Mouse (Mus musculus) c-Kit-positive CD71-positive TER-119-negative erythroid progenitor cells, embryonic 14.5 days (primary cell): Measurements from ENCODE around the gene Grxcr1.

Experiments used
- DNase-seq: peaks from one replicate; pipeline ENCODE4 v3.0.0-alpha.2; 2013; ENCODE audit warnings: low read depth

Grxcr1 gene

DNA sequence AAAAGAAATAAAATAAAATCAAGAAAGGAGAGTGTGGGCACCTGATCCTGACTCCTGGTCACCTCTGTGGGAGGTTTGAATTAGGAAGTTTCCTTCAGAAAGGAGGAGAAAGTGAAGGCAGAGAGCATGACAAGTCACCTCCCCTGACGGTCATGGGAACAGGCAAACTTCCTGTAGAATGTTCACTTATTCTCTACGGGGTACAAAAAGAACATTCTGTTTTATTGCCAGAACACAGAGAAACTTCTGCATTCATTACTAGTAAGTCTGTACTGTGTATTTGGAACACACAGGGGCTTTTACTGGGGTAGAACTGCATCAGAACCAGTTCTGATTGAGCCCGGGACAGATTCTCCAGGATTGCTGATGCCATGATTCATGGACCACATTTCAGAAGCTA, 55.5 kb downstream of the Grxcr1 start:
- DNase-seq: no peak

DNA sequence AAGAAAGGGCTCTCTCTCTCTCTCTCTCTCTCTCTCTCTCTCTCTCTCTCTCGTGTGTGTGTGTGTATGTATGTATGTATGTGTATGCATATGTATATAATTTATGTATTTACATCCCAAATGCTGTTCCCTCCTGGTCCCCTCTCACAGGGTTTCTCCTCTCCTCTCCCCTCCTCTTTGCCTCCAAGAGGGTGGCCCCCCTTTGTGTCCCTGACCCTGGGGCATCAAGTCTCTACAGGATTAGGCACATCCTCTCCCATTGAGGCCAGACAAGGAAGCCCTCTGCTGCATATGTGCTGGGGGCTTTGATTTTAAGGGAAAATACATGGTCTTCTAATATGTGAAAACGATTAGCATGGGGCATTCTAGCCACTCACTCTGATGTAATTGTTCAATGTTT, 61.5 kb downstream of the Grxcr1 start:
- DNase-seq: no peak

DNA sequence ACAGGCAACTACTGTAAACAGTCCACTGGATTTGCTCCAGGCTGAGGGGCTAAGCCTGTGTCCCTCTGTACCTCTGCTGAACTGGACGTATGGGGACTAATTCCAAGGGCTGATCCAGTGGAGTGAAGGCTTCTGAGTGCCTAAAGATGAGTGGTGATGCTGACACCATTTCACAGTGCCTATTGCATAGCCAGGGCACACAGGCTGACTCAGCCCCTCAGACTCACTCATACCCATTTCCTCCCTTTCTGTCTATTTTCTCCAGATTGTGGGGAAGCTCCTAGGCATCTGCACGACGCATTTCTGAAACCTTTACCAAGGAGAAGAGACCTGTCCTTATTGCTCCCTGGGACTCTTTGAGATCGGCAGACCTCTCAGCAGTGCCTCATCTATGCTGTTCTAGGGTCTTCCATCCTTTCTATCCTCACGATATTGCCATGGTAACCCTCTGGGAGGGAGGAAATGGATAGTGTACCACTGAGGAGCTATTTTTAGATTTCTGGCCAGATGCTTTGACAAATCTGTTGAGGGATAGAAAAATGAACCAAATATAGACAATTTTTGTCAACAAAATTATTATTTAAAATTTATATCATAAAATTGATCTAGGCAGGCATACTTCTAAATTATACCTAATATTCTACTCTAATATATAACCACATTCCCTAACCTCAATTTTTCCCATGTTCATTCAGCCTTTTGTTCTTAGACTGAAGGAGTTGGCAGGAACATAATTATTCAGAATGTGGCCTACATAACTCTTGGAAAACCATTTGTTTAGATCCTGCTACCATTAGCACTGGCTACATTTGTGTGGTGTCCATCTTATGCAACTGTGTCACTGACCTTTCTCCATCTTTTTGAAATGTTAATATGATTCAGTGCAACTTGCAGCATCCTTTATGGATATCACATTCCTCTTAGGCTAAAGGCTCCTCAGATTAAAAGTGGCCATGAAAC, 66.3 kb downstream of the Grxcr1 start:
- no peak for DNase-seq

DNA sequence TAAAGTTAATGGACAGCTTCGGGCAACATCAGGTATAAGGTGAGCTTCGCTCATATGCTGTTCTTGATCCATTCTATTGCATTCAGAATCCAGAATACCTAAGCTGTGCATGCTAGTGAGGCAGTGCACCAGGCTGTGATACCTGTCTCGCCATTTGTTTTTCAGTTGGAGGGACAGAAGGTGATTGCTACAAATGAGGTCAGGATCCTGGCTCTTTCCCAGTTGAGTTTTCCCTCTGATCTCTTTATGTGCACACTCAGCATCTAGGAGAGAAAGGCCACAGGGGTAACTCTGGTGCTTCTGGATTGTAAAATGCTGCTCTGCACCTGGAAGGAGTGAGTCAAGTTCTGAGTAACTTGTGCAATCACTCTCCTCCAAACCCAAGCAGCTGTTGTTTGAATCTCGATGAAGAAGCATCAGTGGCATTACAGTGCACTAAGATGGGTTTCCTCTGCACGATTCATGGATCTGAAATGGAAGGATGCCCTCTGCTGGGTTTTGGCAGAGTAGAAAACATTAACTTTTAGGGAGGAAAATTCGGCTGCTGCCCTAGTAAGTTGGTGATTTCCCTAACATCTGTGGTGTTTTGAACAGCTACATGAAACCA, 80.9 kb downstream of the Grxcr1 start:
- DNase-seq: no peak

DNA sequence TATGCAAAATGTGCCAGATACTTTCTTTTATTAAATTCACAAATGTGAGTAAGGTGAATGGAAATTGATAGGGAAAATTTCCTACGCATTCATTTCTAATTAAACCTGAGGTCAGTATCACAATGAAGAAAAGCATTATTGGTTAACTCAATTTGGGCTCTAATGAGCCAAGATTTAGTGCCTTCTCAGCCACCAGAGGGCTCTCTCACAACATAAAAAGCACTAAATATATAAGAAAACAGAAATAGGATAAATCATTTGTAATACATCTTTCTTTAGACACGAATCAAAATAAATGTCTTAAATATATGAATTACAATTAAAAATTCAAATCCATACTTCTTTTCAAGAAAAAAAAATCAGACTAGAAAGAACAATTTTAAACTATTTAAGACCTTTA, 89.2 kb downstream of the Grxcr1 start:
- no peak for DNase-seq

DNA sequence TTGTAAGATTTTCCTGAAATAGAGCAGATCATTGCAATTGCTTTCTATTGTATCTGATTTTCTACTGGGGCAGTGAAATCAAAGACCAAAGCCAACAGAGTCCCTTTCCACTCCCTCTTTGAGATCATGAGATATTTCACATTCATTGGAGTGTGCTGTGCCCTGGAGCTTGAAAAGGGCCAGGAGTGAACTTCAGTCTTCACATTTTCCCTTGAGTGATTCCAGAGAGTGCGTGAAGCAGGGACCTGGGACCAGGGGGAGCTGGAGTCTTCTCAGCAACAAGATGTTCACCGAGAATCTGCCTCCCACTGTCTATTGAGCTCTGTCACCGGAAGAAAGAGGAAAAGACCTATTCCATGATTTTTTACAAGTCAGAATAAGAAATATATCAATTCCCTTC, 91.2 kb downstream of the Grxcr1 start:
- DNase-seq: no peak

DNA sequence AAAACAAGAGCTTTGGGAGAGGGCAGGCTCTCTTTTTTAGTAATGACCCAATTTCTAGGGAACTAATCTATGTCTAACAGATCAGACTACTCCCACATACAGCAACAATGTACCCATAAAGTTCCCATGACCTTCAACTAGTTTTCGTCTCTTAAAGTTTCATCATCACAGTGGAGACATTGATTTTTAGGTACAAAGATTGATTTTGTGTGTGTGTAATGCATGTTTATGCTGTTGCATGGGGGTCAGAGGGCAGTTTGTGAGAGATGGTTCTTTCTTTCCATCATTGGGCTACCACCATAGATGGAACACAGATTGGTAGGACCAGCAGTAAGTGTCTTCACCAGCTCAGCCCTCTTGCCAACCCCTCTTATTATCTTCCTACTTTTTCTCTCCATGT, 93.8 kb downstream of the Grxcr1 start:
- DNase-seq: no peak

DNA sequence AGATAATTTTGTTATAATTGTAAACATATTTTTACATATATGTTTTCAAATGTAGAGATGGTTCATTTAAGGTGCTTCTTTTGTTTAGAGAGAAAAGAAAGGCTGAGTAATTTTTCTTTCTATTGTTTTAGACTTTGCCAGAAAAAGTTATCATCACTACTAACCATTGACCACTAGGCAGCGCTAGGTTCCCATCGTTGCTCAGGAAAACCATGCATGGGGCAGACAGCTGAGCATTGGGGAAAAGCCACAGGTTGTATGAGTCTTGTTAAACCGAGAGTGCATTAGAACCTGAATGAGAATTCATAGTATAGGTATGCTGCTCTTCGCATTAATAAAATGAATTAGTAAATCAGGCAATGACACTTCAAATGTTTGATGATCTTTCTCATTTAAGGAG, 96.8 kb downstream of the Grxcr1 start:
- no peak for DNase-seq

DNA sequence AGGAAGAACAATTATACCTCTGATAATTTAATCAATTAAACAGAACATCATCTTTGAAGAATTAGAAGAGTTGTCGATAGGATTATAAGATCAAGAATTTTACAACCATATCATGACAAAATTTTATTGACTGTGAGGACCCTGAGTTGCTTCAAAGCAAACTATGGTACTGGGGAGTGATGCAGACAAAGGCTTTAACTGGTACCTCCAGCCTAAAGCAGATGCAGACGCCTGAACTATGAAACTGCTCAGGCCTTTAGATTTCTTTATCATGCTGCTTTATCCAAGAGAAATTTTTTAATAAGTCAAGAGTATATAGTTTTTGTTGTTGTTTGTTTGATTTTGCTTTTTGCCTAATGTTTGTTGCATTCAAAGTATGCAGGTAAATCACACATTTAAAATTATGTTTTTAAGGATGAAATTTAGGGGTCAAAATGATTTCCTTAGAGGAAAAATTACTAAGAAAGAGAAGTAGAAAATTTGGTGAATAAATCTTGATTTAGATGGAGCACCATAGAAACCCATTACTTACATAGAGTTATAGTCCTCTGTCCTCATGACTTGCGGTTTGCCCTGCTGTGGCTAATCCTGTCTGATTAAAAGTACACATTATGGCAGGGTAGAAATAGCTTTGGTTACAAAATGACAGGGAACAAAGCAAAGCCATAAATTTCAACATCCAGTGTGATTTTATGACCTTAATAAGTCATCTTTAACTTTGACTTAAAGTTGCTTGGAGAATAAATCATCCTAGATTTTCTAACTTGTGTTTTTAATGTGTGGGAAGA, 97.4 kb downstream of the Grxcr1 start:
- DNase-seq: no peak

DNA sequence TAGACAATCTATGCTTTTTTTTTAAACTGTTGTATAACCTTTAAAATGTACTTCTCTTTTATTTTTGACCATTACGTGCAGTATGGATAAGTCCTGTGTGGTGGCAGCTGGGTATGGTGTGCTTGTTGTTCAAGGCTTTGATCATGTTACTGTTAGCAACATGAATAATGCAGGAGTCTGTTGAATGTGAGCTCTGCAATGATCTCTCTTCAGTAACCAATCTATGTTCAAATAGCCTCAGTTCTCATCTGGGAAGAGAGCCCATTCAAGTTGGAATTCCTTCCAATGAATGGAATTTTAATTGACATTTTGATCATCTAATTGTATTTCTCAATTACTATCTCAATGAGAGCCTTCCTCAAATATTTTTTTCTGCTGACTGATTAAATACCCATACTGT, 115.2 kb downstream of the Grxcr1 start:
- DNase-seq: no peak

DNA sequence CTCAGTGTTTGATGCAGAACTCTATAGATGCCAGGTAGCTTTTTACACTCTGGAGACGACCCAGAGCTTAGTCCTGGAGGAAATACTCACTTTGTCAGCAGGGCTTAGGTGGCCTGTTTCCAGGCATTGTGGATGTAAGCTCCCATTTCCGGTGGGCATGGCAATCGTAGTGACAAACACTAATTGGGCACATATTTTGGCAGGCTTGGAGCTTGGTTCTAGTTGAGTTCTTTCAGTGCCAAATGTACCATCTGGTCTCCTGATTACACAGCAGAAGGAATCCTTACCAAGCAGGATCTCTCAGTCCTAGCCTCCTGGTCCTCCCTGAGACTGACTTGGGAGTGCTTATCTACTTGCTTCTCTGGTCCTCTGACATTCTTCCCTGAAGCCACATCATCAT, 118.3 kb downstream of the Grxcr1 start:
- no peak for DNase-seq

DNA sequence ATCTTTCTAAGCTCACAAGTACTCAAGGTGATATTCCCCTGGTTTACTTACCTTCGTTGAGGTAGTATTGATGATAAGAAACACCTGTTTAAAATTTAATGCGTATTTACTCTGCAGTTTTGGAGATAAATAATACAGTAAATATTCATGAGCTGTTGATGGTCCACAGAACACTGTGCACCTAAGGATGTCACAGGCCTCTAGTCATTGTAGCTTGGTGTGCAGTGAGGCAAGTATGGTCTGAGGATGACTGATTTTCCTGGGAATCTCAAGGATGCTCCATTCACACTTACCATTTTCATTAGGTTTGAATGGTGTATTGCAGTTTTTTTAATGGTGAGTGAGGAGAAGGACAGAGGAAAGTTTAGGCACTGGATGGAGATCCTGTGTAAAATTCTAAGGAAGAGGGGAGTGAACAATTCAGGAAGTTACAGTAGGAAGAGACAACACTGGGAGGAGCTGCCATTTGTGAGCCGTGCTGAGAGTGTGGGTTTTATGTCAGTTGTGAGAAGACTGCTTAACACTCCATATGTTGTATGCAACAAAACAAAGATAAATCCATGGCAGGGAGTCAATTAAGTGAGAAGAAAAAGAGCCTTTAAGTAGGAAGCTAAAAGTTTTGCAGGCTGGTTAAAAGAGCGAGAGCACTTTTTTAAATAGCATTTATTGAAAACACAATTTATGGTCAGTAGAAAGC, 118.9 kb downstream of the Grxcr1 start:
- DNase-seq: no peak

DNA sequence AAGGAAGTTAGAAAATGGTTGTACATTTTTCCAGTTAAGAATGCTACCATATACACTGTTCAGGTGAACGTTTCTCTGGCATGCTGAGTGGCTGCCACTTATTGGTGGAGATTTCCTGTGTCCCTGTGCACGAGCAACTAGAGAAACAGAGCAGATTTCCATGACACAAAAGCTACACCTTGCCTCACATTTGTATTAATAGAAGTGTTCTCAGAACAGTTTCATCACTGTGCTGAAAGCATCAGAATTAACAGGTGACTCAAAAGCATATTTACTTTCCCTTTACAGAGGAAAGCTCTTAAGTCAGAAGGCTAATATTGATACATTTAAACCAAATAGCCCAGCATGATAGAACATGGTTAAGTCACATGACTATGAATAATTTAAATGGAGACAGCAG, 130.9 kb downstream of the Grxcr1 start:
- DNase-seq: no peak

DNA sequence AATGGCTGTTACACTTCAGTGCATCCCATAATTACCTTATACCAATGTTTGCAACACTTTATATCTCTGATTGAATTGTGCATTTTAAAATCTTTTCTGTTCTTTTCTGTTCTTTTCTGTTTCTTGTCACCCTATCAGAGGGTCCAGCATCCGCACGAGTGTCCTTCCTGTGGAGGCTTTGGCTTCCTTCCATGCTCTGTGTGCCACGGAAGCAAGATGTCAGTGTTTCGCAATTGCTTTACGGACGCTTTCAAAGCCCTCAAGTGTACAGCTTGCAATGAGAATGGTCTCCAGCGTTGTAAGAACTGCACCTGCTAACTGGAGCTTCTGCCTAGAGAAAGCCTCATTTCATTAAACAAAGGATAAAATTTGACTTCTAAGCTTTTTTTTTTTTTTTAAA, 134.3 kb downstream of the Grxcr1 start:
- DNase-seq: no peak
